Mouse (Mus musculus): ENCODE data around the gene Tbc1d1.

Gene Tbc1d1

GRCm38 (mm10) chr5:64159781-64160704, 3.9 kb downstream of the Tbc1d1 start:
- intact Hi-C loops (cut with DNase I), result loop anchor here (10.0 kb wide), 1 partner anchor 605 kb away; no protein-coding TSS in a partner anchor

- intact Hi-C loops (cut with DNase I), result loop anchor here (10.0 kb wide), 1 partner anchor 604 kb away; no protein-coding TSS in a partner anchor
Observed at GRCm38 (mm10) chr5:64160705-64161391, 4.7 kb downstream of the Tbc1d1 start.

GRCm38 (mm10) chr5:64161917-64162316, 5.8 kb downstream of the Tbc1d1 start:
- intact Hi-C loops (cut with DNase I), result loop anchor here (10.0 kb wide), 1 partner anchor 603 kb away; no protein-coding TSS in a partner anchor

- intact Hi-C loops (cut with DNase I), result loop anchor here (10.0 kb wide), 1 partner anchor 602 kb away; no protein-coding TSS in a partner anchor
Observed at GRCm38 (mm10) chr5:64162582-64162981, 6.5 kb downstream of the Tbc1d1 start.

- intact Hi-C loops (cut with DNase I), result loop anchor here (10.0 kb wide), 1 partner anchor 600 kb away; no protein-coding TSS in a partner anchor
Observed at GRCm38 (mm10) chr5:64164414-64164813, 8.3 kb downstream of the Tbc1d1 start.

- intact Hi-C loops (cut with DNase I), result loop anchor here (10.0 kb wide), 1 partner anchor 599 kb away; no protein-coding TSS in a partner anchor
Observed at GRCm38 (mm10) chr5:64165826-64166225, 9.7 kb downstream of the Tbc1d1 start.

GRCm38 (mm10) chr5:64168990-64169540, 13.0 kb downstream of the Tbc1d1 start:
- intact Hi-C loops (cut with DNase I), result loop anchor here (10.0 kb wide), 1 partner anchor 596 kb away; no protein-coding TSS in a partner anchor

- intact Hi-C loops (cut with DNase I), result no loop called here
Observed at GRCm38 (mm10) chr5:64172884-64173283, 16.8 kb downstream of the Tbc1d1 start.

- intact Hi-C loops (cut with DNase I), result no loop called here
Observed at GRCm38 (mm10) chr5:64173302-64173701, 17.2 kb downstream of the Tbc1d1 start.

- intact Hi-C loops (cut with DNase I), result no loop called here
Observed at GRCm38 (mm10) chr5:64174429-64174935, 18.4 kb downstream of the Tbc1d1 start.

- intact Hi-C loops (cut with DNase I), result no loop called here
Observed at GRCm38 (mm10) chr5:64180548-64180947, 24.4 kb downstream of the Tbc1d1 start.

- intact Hi-C loops (cut with DNase I), result no loop called here
Observed at GRCm38 (mm10) chr5:64183712-64184111, 27.6 kb downstream of the Tbc1d1 start.

GRCm38 (mm10) chr5:64185257-64185656, 29.2 kb downstream of the Tbc1d1 start:
- intact Hi-C loops (cut with DNase I), result no loop called here

GRCm38 (mm10) chr5:64186566-64186965, 30.5 kb downstream of the Tbc1d1 start:
- intact Hi-C loops (cut with DNase I), result no loop called here

- intact Hi-C loops (cut with DNase I), result no loop called here
Observed at GRCm38 (mm10) chr5:64188083-64188648, 32.1 kb downstream of the Tbc1d1 start.

GRCm38 (mm10) chr5:64190892-64191291, 34.8 kb downstream of the Tbc1d1 start:
- intact Hi-C loops (cut with DNase I), result no loop called here

GRCm38 (mm10) chr5:64193353-64193752, 37.2 kb downstream of the Tbc1d1 start:
- intact Hi-C loops (cut with DNase I), result no loop called here

- intact Hi-C loops (cut with DNase I), result no loop called here
Observed at GRCm38 (mm10) chr5:64196250-64196865, 40.3 kb downstream of the Tbc1d1 start.

GRCm38 (mm10) chr5:64196866-64197321, 40.8 kb downstream of the Tbc1d1 start:
- intact Hi-C loops (cut with DNase I), result no loop called here

GRCm38 (mm10) chr5:64198624-64199023, 42.5 kb downstream of the Tbc1d1 start:
- intact Hi-C loops (cut with DNase I), result no loop called here
